Mouse (Mus musculus) liver, postnatal 0 days (tissue): ENCODE results near the gene As3mt.

Experiments
- CTCF ChIP-seq: sonication (generic); IDR thresholded peaks from 2 replicates; pipeline ENCODE4 v1.5.1; 2016; ENCODE audit warnings: antibody characterized with exemption, low read depth
- EP300 ChIP-seq: IDR thresholded peaks from 2 replicates; pipeline ENCODE4 v1.6.1; 2016; ENCODE audit warnings: antibody characterized with exemption, low read depth, mild to moderate bottlenecking

DNA sequence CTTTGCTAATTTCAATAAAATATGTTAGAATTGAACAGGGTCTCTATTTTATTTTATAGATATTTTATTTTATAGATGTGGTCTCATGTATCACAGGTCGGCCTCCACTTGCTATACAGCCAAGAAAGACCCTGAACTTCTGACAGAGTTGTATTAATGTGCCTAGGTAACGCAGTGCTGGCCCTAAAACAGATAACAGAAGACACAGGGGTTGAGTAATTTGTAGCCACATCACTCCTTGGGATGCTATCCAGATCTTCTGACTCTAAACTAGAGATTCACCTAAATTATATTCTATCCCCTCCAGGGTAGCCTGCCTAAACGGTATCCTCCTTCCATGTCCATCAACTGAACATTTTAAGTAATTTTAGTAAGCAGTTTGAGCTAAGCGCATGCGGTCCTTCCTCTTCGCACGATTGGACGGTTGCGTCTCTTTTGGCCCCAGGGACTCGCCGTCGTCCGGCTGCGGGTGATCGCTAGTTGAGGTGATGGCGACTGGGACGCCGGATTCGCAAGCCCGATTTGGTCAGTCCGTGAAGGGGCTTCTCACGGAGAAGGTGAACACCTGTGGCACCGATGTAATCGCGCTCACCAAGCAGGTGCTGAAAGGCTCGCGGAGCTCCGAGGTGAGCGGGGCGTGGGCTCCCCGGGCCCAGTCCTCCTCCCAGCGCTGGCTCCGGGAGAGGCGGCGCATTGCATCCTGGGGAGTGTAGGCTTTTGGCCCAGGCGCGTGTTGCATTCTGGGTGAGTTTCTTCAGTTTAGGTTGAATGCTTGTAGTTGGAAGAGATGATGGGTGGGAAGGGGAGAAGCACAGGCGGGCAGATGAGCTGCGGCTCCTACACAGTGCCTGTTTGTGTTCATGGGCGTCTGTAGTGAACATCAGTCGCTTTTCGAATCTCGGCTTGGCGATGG, 17.5 kb upstream of the As3mt start, which contains the start of gene Borcs7:
- TF ChIP-seq CTCF (no peak), EP300 (no peak)
